9 mouse cellular contexts compared by ENCODE assay signal in the genomic region with DNA sequence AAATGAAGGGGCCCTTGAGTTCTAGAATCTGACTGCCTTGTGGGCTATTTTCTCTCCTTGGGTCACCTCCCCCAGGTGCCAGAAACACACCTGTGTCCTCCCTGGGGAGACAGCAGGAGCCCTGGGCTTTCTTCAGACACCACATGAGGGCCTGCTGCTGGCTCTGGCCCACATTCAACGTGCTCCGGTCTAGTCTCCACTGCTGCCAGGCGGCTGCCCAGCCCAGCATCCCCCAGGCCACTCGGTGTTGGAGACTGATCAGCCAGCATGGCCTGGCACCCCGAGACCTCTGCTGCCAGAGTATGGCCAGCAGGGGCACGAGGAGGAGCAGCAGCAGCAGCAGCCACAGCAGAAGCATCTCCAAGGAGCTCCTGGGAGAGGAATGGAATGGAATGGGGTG. TPM values are rescaled to one million over a fixed set of nuclear protein-coding genes. Genes with fewer than 3 reads are reported as not detected.
DNase-seq lines count a peak whose midpoint lies in the region; ATAC-seq and TF ChIP-seq lines count a peak whose summit lies in the region.
"Had no signal": no experiment of that assay in that cellular context is flagged by ENCODE, and none has a peak within 500 bp of the region (broad histone marks: within the 10 kb centered on the region; RNA-seq: fewer than 3 reads in every experiment).

No protein-coding gene starts in this region.

- H3K9ac ChIP-seq in heart, embryonic 15.5 days: peak overlapping the region; percentile 68
- no peak overlapping the region for H3K9ac ChIP-seq in MEL (ENCODE audit: control insufficient read depth, low read depth, low read length, poor library complexity, severe bottlenecking)
- no peak overlapping the region for H3K9ac ChIP-seq in midbrain, embryonic 11.5 days (ENCODE audit: low read length)

- peak overlapping the region; percentile 78 for H3K4me3 ChIP-seq in heart, embryonic 15.5 days
- H3K4me3 ChIP-seq in MEL (ENCODE audit: control insufficient read depth in 1 of 2, insufficient read depth in 1 of 2, low read depth in 2 of 2, low read length in 2 of 2): peak overlapping the region; percentile 76 to 98
- H3K4me3 ChIP-seq in hindbrain, embryonic 10.5 days: peak overlapping the region; percentile 59
- no peak overlapping the region for H3K4me3 ChIP-seq in midbrain, embryonic 11.5 days (ENCODE audit: low read depth, low read length)

- ATAC-seq in heart, embryonic 15.5 days (replicated peaks; ENCODE audit: insufficient number of reproducible peaks, insufficient read depth, low FRiP score, low read depth): no peak
- no peak for ATAC-seq in midbrain, embryonic 11.5 days (ENCODE audit: low FRiP score)

- no peak for DNase-seq in heart, postnatal 4 days
- DNase-seq in MEL (ENCODE audit: low read depth, low spot score): no peak
- peak; percentile 12 for DNase-seq in hindbrain, embryonic 10.5 days (ENCODE audit: low spot score)
- DNase-seq in midbrain, embryonic 11.5 days (ENCODE audit: low spot score, missing footprints): no peak
- DNase-seq in right cerebral cortex, postnatal 10 days (ENCODE audit: low spot score in 2 of 2): no peak
- DNase-seq in frontal cortex, postnatal 10 days (ENCODE audit: low spot score in 2 of 2): no peak
- no peak for DNase-seq in urinary bladder, adult 2 months (ENCODE audit: low spot score)

- H3K27me3 ChIP-seq in heart, embryonic 15.5 days: no peaks in the 10 kb centered on the region
- no peaks in the 10 kb centered on the region for H3K27me3 ChIP-seq in MEL (ENCODE audit: control insufficient read depth in 1 of 2, insufficient read depth in 2 of 2, low read length in 2 of 2)
- H3K27me3 ChIP-seq in hindbrain, embryonic 10.5 days (ENCODE audit: insufficient read depth, poor library complexity, severe bottlenecking): no peaks in the 10 kb centered on the region
- H3K27me3 ChIP-seq in midbrain, embryonic 11.5 days (ENCODE audit: control insufficient read depth, insufficient read depth, low read length): no peaks in the 10 kb centered on the region

- 49% methylated on average over 6 of the region's 6 CpGs for WGBS in heart, embryonic 15.5 days
- 51% methylated on average over 6 of the region's 6 CpGs for WGBS in hindbrain, embryonic 10.5 days
- WGBS in midbrain, embryonic 11.5 days: 59% methylated on average over 6 of the region's 6 CpGs

- H3K4me2 ChIP-seq in heart, embryonic 15.5 days: peak overlapping the region; percentile 74
- peak overlapping the region; percentile 41; the same call in 1 of the 2 replicates for H3K4me2 ChIP-seq in midbrain, embryonic 11.5 days

- H3K79me2 ChIP-seq in MEL (ENCODE audit: control insufficient read depth, insufficient read depth, low read length, poor library complexity): no peaks in the 10 kb centered on the region; the same call in 1 of the 2 replicates

- 0 out of 2 replicates have a peak overlapping the region, but pooled peaks have one; percentile 75 for H3K27ac ChIP-seq in heart, embryonic 15.5 days
- H3K27ac ChIP-seq in MEL (ENCODE audit: control insufficient read depth, low read depth, low read length): no peak overlapping the region
- H3K27ac ChIP-seq in hindbrain, embryonic 10.5 days: peak overlapping the region; percentile 56; the same call in 1 of the 2 replicates
- H3K27ac ChIP-seq in midbrain, embryonic 11.5 days (ENCODE audit: low read depth, low read length): no peak overlapping the region

- no peaks in the 10 kb centered on the region for H3K36me3 ChIP-seq in heart, embryonic 15.5 days
- no peaks in the 10 kb centered on the region for H3K36me3 ChIP-seq in MEL (ENCODE audit: control insufficient read depth in 1 of 2, insufficient read depth in 2 of 2, low read length in 2 of 2)
- H3K36me3 ChIP-seq in hindbrain, embryonic 10.5 days: no peaks in the 10 kb centered on the region
- no peaks in the 10 kb centered on the region for H3K36me3 ChIP-seq in midbrain, embryonic 11.5 days (ENCODE audit: control insufficient read depth, insufficient read depth, low read length)

- TF ChIP-seq CTCF in MEL (IDR thresholded peaks at IDR 0.05 in 2 of 3, conservative IDR thresholded peaks at IDR 0.05 in 1 of 3; ENCODE audit: control insufficient read depth in 1 of 3, insufficient read depth in 1 of 3, low read depth in 2 of 3, low read length in 3 of 3, poor library complexity in 1 of 3, severe bottlenecking in 1 of 3): no peak

- no peak for TF ChIP-seq EP300 in MEL (IDR thresholded peaks at IDR 0.05; ENCODE audit: low read depth in 1 of 2, low read length in 2 of 2)

- H3K9me3 ChIP-seq in heart, embryonic 15.5 days (replicated peaks): no peaks in the 10 kb centered on the region
- H3K9me3 ChIP-seq in MEL (replicated peaks; ENCODE audit: insufficient read depth, low read length): no peaks in the 10 kb centered on the region
- H3K9me3 ChIP-seq in hindbrain, embryonic 10.5 days: no peaks in the 10 kb centered on the region
- H3K9me3 ChIP-seq in midbrain, embryonic 11.5 days (ENCODE audit: control insufficient read depth, low read length): no peaks in the 10 kb centered on the region

- TF ChIP-seq POLR2A in MEL (IDR thresholded peaks at IDR 0.05; ENCODE audit: control insufficient read depth in 1 of 2, insufficient read depth in 1 of 2, low read depth in 1 of 2, low read length in 2 of 2, poor library complexity in 1 of 2): no peak

- no peak for TF ChIP-seq RAD21 in MEL (IDR thresholded peaks at IDR 0.05; ENCODE audit: low read depth, low read length)

- peaks cover 11% of the 10 kb centered on the region for H3K4me1 ChIP-seq in heart, embryonic 15.5 days (replicated peaks)
- peaks cover 0 to 5% of the 10 kb centered on the region in 2 experiments; a peak in 2 of 4 replicates for H3K4me1 ChIP-seq in MEL (ENCODE audit: control insufficient read depth in 1 of 2, insufficient read depth in 2 of 2, low read length in 2 of 2)
- peaks cover 12% of the 10 kb centered on the region for H3K4me1 ChIP-seq in hindbrain, embryonic 10.5 days (replicated peaks)
- H3K4me1 ChIP-seq in midbrain, embryonic 11.5 days (ENCODE audit: control insufficient read depth, insufficient read depth, low read length): no peaks in the 10 kb centered on the region

TF ChIP-seq in MEL, 35 proteins besides CTCF, POLR2A, EP300 and RAD21 (continues in another document):
- no peak for TF ChIP-seq MYB (IDR thresholded peaks at IDR 0.05; ENCODE audit: low read depth, low read length)
- no peak for TF ChIP-seq CHD1 (IDR thresholded peaks at IDR 0.05; ENCODE audit: low read depth, low read length)
- TF ChIP-seq UBTF (IDR thresholded peaks at IDR 0.05; ENCODE audit: borderline replicate concordance, insufficient read depth, low read depth, low read length): no peak
- TF ChIP-seq CHD2 (IDR thresholded peaks at IDR 0.05; ENCODE audit: low read length): no peak
- no peak for TF ChIP-seq E2F4 (IDR thresholded peaks at IDR 0.05; ENCODE audit: borderline replicate concordance, low read depth, low read length)

RNA-seq across cellular contexts. Expression of a gene that starts 0.8 kb away (rescaled TPM):
- 5.5 and 8.1 TPM in 2 replicates for polyA plus RNA-seq in heart, embryonic 15.5 days (2015; fragmentation: Nextera tagmentation; extraction: Ambion mirVana)
- 1 to 10 TPM; 7.8 to 9.9 TPM for total RNA-seq in heart, postnatal 4 days (2021)
- 5.7 and 7.1 TPM in 2 replicates for total RNA-seq in MEL (2012; rRNA removed)
- polyA plus RNA-seq in MEL (2012; ENCODE audit: insufficient read depth in 1 of 2, insufficient read length in 2 of 2, low read depth in 1 of 2, low replicate concordance in 2 of 2, missing spikeins in 1 of 2): 1 to 10 TPM in 1 of 2 experiments, not detected in 1; 9.2 TPM
- 3.9 and 4.3 TPM in 2 replicates for polyA plus RNA-seq in hindbrain, embryonic 10.5 days (2016; fragmentation: Nextera tagmentation; extraction: Ambion mirVana)
- polyA plus RNA-seq in midbrain, embryonic 11.5 days (2014; fragmentation: Nextera tagmentation; extraction: Ambion mirVana): 1.3 and 1.7 TPM in 2 replicates
- polyA plus RNA-seq in urinary bladder, adult 2 months (2012; rRNA removed): 16.7 and 20.5 TPM in 2 replicates

RNA-seq across cellular contexts. Expression of a gene that starts 7.2 kb away (rescaled TPM):
- not detected in 2 replicates for polyA plus RNA-seq in heart, embryonic 15.5 days (2015; fragmentation: Nextera tagmentation; extraction: Ambion mirVana)
- total RNA-seq in heart, postnatal 4 days (2021): not detected
- total RNA-seq in MEL (2012; rRNA removed): not detected in 2 replicates
- polyA plus RNA-seq in MEL (2012; ENCODE audit: insufficient read depth in 1 of 2, insufficient read length in 2 of 2, low read depth in 1 of 2, low replicate concordance in 2 of 2, missing spikeins in 1 of 2): not detected
- not detected in 2 replicates for polyA plus RNA-seq in hindbrain, embryonic 10.5 days (2016; fragmentation: Nextera tagmentation; extraction: Ambion mirVana)
- not detected in 2 replicates for polyA plus RNA-seq in midbrain, embryonic 11.5 days (2014; fragmentation: Nextera tagmentation; extraction: Ambion mirVana)
- polyA plus RNA-seq in urinary bladder, adult 2 months (2012; rRNA removed): 0.15 TPM in 1 of 2 replicates, not detected in the other
- total RNA-seq: layer of hippocampus, adult 8-10 months had no signal

RNA-seq across cellular contexts. Expression of a gene that starts 10.2 kb away (rescaled TPM):
- 0.10 TPM in 1 of 2 replicates, not detected in the other for polyA plus RNA-seq in heart, embryonic 15.5 days (2015; fragmentation: Nextera tagmentation; extraction: Ambion mirVana)
- total RNA-seq in heart, postnatal 4 days (2021): not detected
- total RNA-seq in MEL (2012; rRNA removed): 0.07 and 0.08 TPM in 2 replicates
- under 1 TPM in 1 of 2 experiments, not detected in 1; 0.04 TPM for polyA plus RNA-seq in MEL (2012; ENCODE audit: insufficient read depth in 1 of 2, insufficient read length in 2 of 2, low read depth in 1 of 2, low replicate concordance in 2 of 2, missing spikeins in 1 of 2)
- 1.5 and 4.4 TPM in 2 replicates for polyA plus RNA-seq in hindbrain, embryonic 10.5 days (2016; fragmentation: Nextera tagmentation; extraction: Ambion mirVana)
- 2.7 and 2.9 TPM in 2 replicates for polyA plus RNA-seq in midbrain, embryonic 11.5 days (2014; fragmentation: Nextera tagmentation; extraction: Ambion mirVana)
- 0.01 and 0.04 TPM in 2 replicates for polyA plus RNA-seq in urinary bladder, adult 2 months (2012; rRNA removed)

RNA-seq across cellular contexts. Expression of a gene that starts 32.0 kb away (rescaled TPM):
- polyA plus RNA-seq in heart, embryonic 15.5 days (2015; fragmentation: Nextera tagmentation; extraction: Ambion mirVana): 13.0 and 16.2 TPM in 2 replicates
- total RNA-seq in heart, postnatal 4 days (2021): 10 to 100 TPM; 78.8 to 83.6 TPM
- total RNA-seq in MEL (2012; rRNA removed): 233 and 263 TPM in 2 replicates
- 100 to 1,000 TPM in 1 of 2 experiments, not detected in 1; 249 TPM for polyA plus RNA-seq in MEL (2012; ENCODE audit: insufficient read depth in 1 of 2, insufficient read length in 2 of 2, low read depth in 1 of 2, low replicate concordance in 2 of 2, missing spikeins in 1 of 2)
- 16.8 and 37.2 TPM in 2 replicates for polyA plus RNA-seq in hindbrain, embryonic 10.5 days (2016; fragmentation: Nextera tagmentation; extraction: Ambion mirVana)
- polyA plus RNA-seq in midbrain, embryonic 11.5 days (2014; fragmentation: Nextera tagmentation; extraction: Ambion mirVana): 83.6 and 85.0 TPM in 2 replicates
- 148 and 160 TPM in 2 replicates for polyA plus RNA-seq in urinary bladder, adult 2 months (2012; rRNA removed)

RNA-seq across cellular contexts. Expression of a gene that starts 56.3 kb away (rescaled TPM):
- polyA plus RNA-seq in heart, embryonic 15.5 days (2015; fragmentation: Nextera tagmentation; extraction: Ambion mirVana): not detected in 2 replicates
- total RNA-seq in heart, postnatal 4 days (2021): not detected
- 0.49 and 0.73 TPM in 2 replicates for total RNA-seq in MEL (2012; rRNA removed)
- 1 to 10 TPM in 1 of 2 experiments, not detected in 1; 2.1 TPM for polyA plus RNA-seq in MEL (2012; ENCODE audit: insufficient read depth in 1 of 2, insufficient read length in 2 of 2, low read depth in 1 of 2, low replicate concordance in 2 of 2, missing spikeins in 1 of 2)
- polyA plus RNA-seq in hindbrain, embryonic 10.5 days (2016; fragmentation: Nextera tagmentation; extraction: Ambion mirVana): 0.25 and 0.35 TPM in 2 replicates
- polyA plus RNA-seq in midbrain, embryonic 11.5 days (2014; fragmentation: Nextera tagmentation; extraction: Ambion mirVana): 0.47 and 0.52 TPM in 2 replicates
- 0.11 and 0.37 TPM in 2 replicates for polyA plus RNA-seq in urinary bladder, adult 2 months (2012; rRNA removed)
- total RNA-seq: layer of hippocampus, adult 8-10 months had no signal

Comparison
In these comparisons a context has a peak if more than half of its experiments do, and no peak if none do; other contexts are left out.
1. H3K27ac ChIP-seq: peak in heart, embryonic 15.5 days (single experiment) and hindbrain, embryonic 10.5 days (single experiment); none in MEL (single experiment) and midbrain, embryonic 11.5 days (single experiment).